Mouse (Mus musculus) G1E (cell line): ENCODE measurements at regions not wholly inside any gene's neighbourhood (a gene's known extent, or its start where the extent isn't known, plus 50 kb on each side); places are given as distances from the start of the nearest gene placed in this dataset.
A peak's percentile ranks its signal among the peaks of the same experiment; 100 is the strongest.

Experiments
- ATAC-seq: 2 replicates; pipeline ENCODE4 v1.8.0; 2016; ENCODE audit warnings: mild to moderate bottlenecking; ENCODE audit not compliant: insufficient number of reproducible peaks, poor library complexity, low FRiP score, severe bottlenecking; ENCODE audit errors: extremely low read depth
- DNase-seq: peaks from one replicate; pipeline ENCODE4 v3.0.0; 2012; ENCODE audit warnings: low spot score
- H3K27me3 ChIP-seq: 2 replicates; pipeline ENCODE4 v1.6.1; 2012; ENCODE audit warnings: mild to moderate bottlenecking, low read length, inconsistent platforms; ENCODE audit not compliant: insufficient read depth
- H3K36me3 ChIP-seq: replicated peaks from 2 replicates; pipeline ENCODE3; 2012; ENCODE audit warnings: mild to moderate bottlenecking, inconsistent platforms
- H3K4me1 ChIP-seq: 2 replicates; pipeline ENCODE4 v1.6.1; 2012; ENCODE audit warnings: low read depth, low read length, inconsistent platforms, mixed read lengths; ENCODE audit not compliant: insufficient read depth
- H3K4me3 ChIP-seq: 2 replicates; pipeline ENCODE4 v1.5.1; 2012; ENCODE audit warnings: low read depth, mild to moderate bottlenecking, inconsistent platforms, low read length, moderate library complexity, mixed read lengths
- H3K9me3 ChIP-seq: replicated peaks from 2 replicates; pipeline ENCODE4 v1.6.1; 2012; ENCODE audit warnings: inconsistent platforms
- CTCF ChIP-seq: IDR thresholded peaks from 2 replicates; pipeline ENCODE4 v1.5.1; 2012; ENCODE audit warnings: low read depth, low read length, inconsistent platforms, mixed read lengths
- GATA1 ChIP-seq: IDR thresholded peaks from 2 replicates; pipeline ENCODE4 v1.6.1; 2012; ENCODE audit warnings: borderline replicate concordance, low read length, inconsistent platforms, mixed read lengths
- GATA2 ChIP-seq: IDR thresholded peaks from 2 replicates; pipeline ENCODE4 v1.6.1; 2012; ENCODE audit warnings: low read depth, low read length, inconsistent platforms, borderline replicate concordance
- POLR2AphosphoS5 ChIP-seq: IDR thresholded peaks from 2 replicates; pipeline ENCODE4 v1.6.1; 2012; ENCODE audit warnings: low read depth, low read length, inconsistent platforms; ENCODE audit not compliant: insufficient replicate concordance
- TAL1 ChIP-seq: conservative IDR thresholded peaks from 2 replicates; pipeline ENCODE4 v1.6.1; 2012; ENCODE audit warnings: low read depth, low read length, inconsistent platforms, mixed read lengths

DNA sequence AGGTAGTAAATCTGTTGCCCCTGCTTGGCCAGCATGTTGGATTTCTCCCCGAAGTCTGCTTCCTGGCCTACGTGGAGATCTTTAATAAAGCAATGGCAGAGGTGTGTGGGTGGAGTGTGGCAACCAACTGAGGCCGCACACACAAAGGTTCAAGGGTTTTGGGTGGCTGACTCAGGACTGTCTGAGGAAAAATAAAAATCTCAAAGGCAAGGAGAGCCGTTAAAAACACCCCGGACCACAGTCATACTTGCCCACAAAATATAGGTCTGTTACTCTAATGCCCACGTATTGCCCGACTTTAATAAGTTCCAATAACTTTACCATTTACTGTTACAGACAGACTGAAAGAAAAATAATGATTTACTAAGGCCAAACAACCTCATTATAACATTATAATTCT is 108.7 kb upstream of the Cdkn2b start:
- no peak for TF ChIP-seq CTCF
- no peak for TF ChIP-seq POLR2AphosphoS5
- no peak for TF ChIP-seq GATA2
- TF ChIP-seq GATA1, result no peak
- no peak for TF ChIP-seq TAL1
- Histone ChIP-seq H3K27me3 (no peaks in the 10 kb centered on the region), H3K4me3 (no peak overlapping the region), H3K9me3 (peaks cover 28% of the 10 kb centered on the region), H3K4me1 (no peaks in the 10 kb centered on the region), H3K36me3 (no peaks in the 10 kb centered on the region)
- ATAC-seq, result no peak
- no peak for DNase-seq

DNA sequence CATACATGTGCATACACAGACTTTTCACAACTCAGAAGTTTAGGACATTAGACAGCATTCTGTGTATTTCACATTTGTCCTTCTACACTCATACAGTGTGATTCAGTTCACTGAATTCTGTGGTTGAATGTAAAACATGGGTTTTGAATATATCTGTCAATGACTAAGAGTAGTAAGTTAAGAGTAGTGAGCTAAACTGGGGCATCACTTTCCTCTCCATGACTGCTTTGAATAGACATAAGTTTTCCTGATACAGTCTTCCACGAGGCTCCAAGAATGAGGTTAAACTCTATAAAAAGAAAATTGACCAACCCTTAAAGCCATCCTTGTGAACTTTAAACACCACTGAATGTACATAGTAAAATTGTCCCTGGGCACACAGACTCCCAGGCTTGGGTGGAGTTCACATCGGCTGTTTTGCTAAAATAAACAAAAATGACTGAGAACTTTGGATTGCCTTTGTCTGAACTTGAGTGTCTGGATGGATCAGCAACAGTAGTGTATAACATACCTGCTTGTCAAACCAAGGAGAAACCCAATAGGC is 94.9 kb upstream of the Cdkn2b start:
- Histone ChIP-seq H3K27me3 (no peaks in the 10 kb centered on the region), H3K4me1 (no peaks in the 10 kb centered on the region), H3K4me3 (no peak overlapping the region)

DNA sequence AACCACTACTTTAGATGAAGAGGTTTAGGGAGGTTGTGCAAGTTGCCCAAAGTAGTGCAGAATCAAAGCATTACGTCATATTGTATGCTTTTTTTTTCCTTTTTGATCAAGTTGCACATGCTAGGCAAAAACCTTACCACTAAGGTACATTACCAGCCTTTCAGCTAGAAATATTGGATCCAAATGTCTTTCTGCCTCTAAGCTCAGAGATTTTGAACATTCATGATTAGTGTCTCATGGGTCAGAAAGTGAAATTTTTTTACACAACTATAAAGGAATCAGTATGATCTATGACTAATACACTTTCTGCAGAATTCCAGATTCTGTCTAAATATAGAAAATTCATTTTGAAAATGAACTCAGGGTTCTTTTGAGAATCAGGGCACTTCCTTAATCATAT is 92.3 kb upstream of the Cdkn2b start:
- no peaks in the 10 kb centered on the region for H3K4me1 ChIP-seq
- H3K9me3 ChIP-seq, result peaks cover 9% of the 10 kb centered on the region
- no peak overlapping the region for H3K4me3 ChIP-seq
- no peak for TF ChIP-seq CTCF
- TF ChIP-seq POLR2AphosphoS5, result no peak
- TF ChIP-seq GATA2, result no peak
- no peak for TF ChIP-seq GATA1
- no peak for TF ChIP-seq TAL1
- no peaks in the 10 kb centered on the region for H3K36me3 ChIP-seq
- no peak for DNase-seq
- ATAC-seq, result no peak
- no peaks in the 10 kb centered on the region for H3K27me3 ChIP-seq

More for the DNA sequence above, 94.9 kb upstream of the Cdkn2b start:
- DNase-seq (no peak), ATAC-seq (no peak)
- Histone ChIP-seq H3K36me3 (no peaks in the 10 kb centered on the region), H3K9me3 (peaks cover 7% of the 10 kb centered on the region; the same call in 1 of the 2 replicates)
- TF ChIP-seq POLR2AphosphoS5, result no peak
- TF ChIP-seq CTCF, result no peak
- no peak for TF ChIP-seq GATA2
- TF ChIP-seq TAL1, result no peak
- TF ChIP-seq GATA1, result no peak

DNA sequence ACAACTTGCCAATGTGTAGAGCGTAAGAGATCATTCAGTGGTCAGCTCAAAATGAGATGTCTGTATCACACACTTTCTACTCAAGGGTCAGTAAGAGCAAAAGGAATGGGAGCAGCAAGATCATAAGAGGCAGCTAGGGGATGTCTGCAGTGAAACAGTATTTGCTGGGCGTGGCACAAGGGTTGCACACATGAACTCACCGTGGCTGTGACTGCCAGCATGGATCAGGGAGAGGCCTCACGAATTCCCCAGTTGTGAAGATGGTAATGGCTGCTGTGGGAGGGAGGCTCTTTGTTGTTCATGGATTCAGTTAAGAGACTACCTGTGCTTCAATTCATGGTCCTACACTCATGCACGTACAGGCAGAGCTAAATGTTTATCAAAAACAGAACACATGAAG is 91.5 kb upstream of the Cdkn2b start:
- TF ChIP-seq TAL1, result no peak
- no peak for TF ChIP-seq CTCF
- no peak for TF ChIP-seq GATA2
- TF ChIP-seq POLR2AphosphoS5, result no peak
- no peak for TF ChIP-seq GATA1
- Histone ChIP-seq H3K4me1 (no peaks in the 10 kb centered on the region), H3K27me3 (no peaks in the 10 kb centered on the region)

DNA sequence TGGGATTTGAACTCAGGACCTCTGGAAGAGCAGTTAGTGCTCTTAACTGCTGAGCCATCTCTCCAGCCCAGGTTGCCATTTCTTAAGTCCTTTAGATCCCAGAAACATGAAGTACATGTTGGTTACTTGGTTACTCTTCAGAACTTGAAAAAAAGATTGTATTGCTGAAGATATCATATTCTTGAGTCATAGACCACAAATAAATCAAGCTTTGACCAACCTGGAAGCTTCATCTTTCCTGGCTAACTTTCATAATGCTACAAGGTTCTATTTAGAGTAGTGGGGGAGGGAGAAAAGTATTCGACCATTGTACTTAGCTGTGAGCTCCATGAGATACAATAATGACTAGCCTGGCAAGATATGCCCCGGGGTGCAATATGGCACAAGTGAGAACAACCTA is 90.9 kb upstream of the Cdkn2b start:
- no peaks in the 10 kb centered on the region for H3K4me1 ChIP-seq
- H3K27me3 ChIP-seq, result no peaks in the 10 kb centered on the region
- no peaks in the 10 kb centered on the region for H3K36me3 ChIP-seq
- TF ChIP-seq GATA1 (no peak), GATA2 (no peak), POLR2AphosphoS5 (no peak), TAL1 (no peak), CTCF (no peak)
- H3K9me3 ChIP-seq, result peaks cover 9% of the 10 kb centered on the region
- DNase-seq (no peak), ATAC-seq (no peak)
- H3K4me3 ChIP-seq, result no peak overlapping the region

More for the DNA sequence above, 91.5 kb upstream of the Cdkn2b start:
- DNase-seq, result no peak
- no peak overlapping the region for H3K4me3 ChIP-seq
- H3K36me3 ChIP-seq, result no peaks in the 10 kb centered on the region
- peaks cover 9% of the 10 kb centered on the region for H3K9me3 ChIP-seq
- no peak for ATAC-seq

DNA sequence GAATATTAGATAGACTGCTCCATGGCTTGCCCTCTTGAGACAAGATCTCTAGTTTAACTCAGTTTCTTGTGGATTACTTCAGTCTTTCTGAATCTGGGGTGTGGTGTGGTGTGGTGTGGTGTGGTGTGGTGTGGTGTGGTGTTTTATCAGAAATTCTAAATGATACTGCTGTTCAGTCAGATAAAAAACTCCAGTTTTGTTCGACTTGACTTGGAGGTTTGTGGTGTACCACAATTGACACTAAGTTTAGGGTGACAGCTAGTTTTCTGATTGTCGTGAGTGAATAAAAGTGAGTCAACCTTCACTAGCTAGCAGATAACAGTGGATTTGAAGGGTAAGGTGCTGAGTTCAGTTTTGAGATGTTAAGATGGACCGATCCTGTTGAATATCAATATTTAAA is 89.5 kb upstream of the Cdkn2b start:
- H3K36me3 ChIP-seq, result no peaks in the 10 kb centered on the region
- H3K9me3 ChIP-seq, result peaks cover 12% of the 10 kb centered on the region
- H3K4me3 ChIP-seq, result no peak overlapping the region
- TF ChIP-seq CTCF (no peak), GATA1 (no peak), GATA2 (no peak)
- no peaks in the 10 kb centered on the region for H3K4me1 ChIP-seq
- H3K27me3 ChIP-seq, result no peaks in the 10 kb centered on the region
- ATAC-seq (peak; percentile 40; the same call in 1 of the 2 replicates), DNase-seq (no peak)

DNA sequence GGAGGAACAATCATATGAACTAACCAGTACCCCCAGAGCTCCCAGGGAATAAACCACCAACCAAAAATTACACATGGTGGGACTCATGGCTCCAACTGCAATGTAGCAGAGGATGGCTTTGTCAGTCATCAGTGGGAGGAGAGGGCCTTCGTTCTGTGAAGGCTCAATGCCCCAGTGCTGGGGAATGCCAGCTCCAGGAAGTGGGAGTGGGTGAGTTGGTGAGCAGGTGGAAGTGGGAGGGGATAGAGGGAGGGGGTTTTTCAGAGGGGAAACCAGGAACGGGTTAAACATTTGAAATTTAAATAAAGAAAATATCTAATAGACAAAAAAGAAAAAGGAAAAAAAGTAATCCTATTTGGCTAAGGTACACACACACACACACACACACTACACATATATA is 88.4 kb upstream of the Cdkn2b start:
- no peak for TF ChIP-seq GATA1
- TF ChIP-seq CTCF, result no peak
- TF ChIP-seq POLR2AphosphoS5, result no peak
- TF ChIP-seq TAL1, result no peak
- no peak for TF ChIP-seq GATA2

More for the DNA sequence above, 88.4 kb upstream of the Cdkn2b start:
- Histone ChIP-seq H3K27me3 (no peaks in the 10 kb centered on the region), H3K36me3 (no peaks in the 10 kb centered on the region), H3K4me1 (no peaks in the 10 kb centered on the region), H3K4me3 (no peak overlapping the region), H3K9me3 (peaks cover 12% of the 10 kb centered on the region)
- no peak for ATAC-seq
- DNase-seq, result no peak
